Mouse (Mus musculus) cerebellum, postnatal 36 days (tissue): Measurements from ENCODE around the gene Tap1.

Experiments
- DNase-seq, 2 experiments: peaks; one replicate each; pipeline ENCODE4 v3.0.0; 2021 to 2022; ENCODE audit warnings: mixed read lengths in 2 of 2

Gene Tap1

DNA sequence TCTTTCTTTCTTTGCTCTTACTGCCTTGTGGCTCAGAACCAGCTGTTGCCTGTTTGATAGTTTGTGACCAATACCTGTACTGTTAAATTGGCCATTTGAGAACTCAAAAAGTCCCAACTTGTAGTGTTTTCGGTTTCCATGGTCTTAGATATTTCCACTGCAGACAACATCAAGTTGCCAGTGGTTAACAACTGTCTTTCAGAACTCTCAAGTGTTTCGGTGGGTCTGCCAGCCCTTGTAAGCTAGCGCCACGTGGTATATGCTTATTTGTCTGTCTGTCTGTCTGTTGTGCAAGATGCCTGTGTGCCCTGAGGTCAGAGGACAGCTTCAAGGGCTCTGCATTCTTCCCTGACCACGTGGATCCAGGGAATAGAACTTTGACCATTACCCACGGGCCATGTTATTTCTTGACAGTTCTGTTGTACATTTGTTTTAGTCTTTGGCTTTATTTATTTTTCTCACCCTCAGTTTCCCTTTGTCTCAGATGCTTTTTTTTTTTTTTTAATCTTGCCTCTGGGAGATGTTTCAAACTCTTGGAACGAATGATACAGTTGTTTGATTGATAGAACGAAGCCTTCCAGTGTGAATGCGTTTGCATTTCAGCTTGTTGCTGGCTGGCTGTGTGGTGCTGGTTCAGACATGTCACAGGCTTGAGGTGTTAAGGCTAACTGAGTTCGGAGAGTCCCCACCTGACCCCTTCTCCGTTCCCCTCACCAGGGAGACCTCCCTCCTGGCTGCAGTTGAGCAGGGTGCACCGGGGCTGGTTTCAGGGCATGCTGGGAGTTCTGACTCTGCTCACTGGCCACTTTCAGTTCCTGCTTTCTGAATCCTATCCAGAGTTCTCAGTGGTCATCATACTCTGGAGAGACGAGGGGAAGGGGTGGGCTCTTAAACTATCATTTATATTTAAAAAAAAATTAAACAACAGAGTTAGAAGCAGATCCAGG is 7.2 kb upstream of the Tap1 start:
- DNase-seq = no peak

DNA sequence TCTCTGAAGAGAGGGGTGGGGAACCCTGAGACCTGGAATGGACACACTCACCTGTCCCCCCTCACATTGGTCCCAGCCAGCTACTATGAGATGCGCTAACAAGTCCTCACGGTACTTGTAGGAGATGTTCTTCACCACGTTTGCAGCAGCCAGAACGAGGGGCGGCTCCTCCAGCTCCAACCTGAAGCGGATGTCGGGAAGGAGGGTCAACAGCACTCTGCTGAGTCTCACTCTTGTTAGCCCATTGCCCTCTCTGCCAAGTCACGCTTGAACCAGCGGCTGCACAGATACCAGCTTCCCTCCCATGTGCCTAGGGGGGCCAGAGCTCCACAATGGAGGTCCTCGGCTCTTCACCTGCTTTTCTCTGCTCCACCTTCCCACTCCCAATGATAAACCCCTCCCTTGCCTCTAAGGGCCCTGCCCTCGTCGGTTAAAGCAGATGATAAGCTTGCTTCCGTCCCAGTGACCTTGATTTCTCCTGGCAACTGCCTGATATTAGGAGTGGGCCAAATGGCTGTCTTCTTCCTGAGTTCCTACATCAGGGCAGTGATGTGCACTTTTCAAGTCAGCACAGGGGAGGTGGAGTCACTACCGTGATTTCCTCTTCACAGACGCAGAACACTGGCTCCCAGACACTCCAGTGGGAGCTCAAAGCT is 3.7 kb upstream of the Tap1 start:
- DNase-seq = no peak

DNA sequence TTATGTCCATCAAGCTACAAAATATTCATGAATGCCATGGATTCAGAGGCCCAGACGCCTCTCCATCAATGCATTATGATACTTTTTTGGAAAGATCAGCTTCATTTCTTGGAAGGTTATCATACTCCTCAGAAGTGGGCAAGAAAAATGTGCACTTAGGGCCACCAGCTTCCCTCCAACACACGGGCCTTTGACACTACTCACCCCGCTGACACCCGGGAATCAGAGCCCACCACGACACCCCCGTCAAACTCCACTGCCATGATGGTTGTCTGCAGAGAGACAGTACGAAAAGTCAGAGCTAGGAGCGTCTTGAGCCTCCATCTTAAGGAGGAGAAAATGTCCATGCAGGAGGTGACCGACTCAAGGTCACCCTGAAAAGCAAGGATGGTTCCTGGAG is 1.8 kb upstream of the Tap1 start:
- no peak for DNase-seq

DNA sequence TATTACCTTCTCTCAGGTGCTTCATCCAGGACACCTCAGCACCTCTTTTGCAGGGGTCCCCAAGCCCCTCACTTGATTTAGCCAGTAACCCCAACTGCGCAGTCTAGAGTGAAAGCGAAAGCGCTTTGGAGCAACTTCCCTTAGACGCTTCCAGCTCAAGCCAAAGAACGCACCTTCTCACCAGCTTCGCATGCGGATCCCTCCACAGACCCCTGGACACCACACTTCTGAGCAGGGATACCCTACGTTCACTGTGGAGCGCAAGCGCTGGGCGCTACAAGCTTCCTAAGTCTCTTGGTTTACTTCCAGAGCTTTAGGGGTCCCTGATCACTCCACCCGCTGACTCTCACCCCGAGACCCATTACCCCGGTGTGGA is 480 bp upstream of the Tap1 start:
- no peak for DNase-seq

DNA sequence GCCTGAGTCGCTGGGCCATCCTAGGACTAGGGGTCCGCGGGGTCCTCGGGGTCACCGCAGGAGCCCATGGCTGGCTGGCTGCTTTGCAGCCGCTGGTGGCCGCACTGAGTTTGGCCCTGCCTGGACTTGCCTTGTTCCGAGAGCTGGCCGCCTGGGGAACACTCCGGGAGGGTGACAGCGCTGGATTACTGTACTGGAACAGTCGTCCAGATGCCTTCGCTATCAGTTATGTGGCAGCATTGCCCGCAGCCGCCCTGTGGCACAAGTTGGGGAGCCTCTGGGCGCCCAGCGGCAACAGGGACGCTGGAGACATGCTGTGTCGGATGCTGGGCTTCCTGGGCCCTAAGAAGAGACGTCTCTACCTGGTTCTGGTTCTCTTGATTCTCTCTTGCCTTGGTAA is 657 bp downstream of the Tap1 start:
- no peak for DNase-seq

DNA sequence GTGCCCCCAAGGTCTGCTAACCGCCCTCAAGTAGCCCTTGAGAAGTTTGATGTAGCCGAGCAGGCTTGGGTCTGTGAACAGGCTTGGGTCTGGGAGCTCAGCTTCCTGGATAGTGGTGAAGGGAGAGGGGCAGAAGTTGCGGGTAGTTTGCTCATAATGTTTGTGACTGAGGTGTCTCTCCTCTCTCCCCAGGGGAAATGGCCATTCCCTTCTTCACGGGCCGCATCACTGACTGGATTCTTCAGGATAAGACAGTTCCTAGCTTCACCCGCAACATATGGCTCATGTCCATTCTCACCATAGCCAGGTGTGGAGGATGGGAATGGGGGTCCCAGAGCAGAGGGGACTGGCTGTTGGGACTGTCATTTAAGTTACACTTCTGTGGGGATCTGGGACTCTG is 1.6 kb downstream of the Tap1 start:
- DNase-seq = no peak

DNA sequence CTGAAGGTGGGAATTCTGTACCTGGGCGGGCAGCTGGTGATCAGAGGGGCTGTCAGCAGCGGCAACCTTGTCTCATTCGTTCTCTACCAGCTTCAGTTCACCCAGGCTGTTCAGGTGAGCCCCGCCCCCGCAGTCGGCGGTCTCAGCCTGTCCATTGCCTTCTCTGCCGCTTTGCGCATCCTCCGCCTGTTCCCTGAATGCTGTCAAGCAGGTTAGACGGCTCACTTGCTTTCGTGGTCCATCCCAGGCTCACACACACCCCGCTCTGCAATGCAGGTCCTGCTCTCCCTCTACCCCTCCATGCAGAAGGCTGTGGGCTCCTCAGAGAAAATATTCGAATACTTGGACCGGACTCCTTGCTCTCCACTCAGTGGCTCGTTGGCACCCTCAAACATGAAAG is 5.5 kb downstream of the Tap1 start:
- no peak for DNase-seq

DNA sequence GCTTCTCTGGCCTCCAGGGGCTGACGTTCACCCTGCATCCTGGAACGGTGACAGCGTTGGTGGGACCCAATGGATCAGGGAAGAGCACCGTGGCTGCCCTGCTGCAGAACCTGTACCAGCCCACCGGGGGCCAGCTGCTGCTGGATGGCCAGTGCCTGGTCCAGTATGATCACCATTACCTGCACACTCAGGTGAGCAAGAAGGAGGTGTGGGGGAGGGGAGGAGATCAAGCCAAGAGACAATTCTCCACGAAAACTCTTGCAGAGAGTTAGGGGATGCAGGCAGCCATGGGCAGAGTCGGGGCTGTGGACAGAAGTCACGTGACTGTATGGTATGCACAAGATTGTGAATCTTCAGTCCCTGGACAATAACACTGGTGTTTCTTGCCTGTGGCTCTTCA is 6.1 kb downstream of the Tap1 start:
- DNase-seq = no peak

DNA sequence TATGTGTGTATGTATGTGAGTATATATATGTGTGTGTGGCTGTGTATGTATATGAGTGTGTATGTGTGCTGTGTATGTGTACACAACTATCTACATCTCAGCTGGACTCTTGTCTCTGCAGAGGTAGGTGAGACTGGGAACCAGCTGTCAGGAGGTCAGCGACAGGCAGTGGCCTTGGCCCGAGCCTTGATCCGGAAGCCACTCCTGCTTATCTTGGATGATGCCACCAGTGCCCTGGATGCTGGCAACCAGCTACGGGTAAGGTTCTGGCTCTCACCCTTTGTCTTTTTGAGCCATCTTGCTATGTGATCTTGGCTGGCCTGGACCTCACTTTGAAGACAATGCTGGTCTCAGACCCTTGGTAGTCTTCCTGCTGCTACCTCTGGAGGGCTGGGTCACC is 7.4 kb downstream of the Tap1 start:
- no peak for DNase-seq

DNA sequence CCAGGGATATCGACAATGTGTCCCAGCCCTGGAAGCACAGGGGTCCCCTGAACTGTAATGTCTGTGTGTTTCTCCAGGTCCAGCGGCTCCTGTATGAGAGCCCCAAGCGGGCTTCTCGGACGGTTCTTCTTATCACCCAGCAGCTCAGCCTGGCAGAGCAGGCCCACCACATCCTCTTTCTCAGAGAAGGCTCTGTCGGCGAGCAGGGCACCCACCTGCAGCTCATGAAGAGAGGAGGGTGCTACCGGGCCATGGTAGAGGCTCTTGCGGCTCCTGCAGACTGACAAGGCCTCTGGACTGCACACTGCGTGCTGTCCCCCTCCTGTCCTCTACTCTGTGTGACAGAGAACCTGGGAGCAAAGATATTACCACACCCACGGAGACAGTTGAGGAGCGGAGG is 9.1 kb downstream of the Tap1 start:
- DNase-seq = no peak

DNA sequence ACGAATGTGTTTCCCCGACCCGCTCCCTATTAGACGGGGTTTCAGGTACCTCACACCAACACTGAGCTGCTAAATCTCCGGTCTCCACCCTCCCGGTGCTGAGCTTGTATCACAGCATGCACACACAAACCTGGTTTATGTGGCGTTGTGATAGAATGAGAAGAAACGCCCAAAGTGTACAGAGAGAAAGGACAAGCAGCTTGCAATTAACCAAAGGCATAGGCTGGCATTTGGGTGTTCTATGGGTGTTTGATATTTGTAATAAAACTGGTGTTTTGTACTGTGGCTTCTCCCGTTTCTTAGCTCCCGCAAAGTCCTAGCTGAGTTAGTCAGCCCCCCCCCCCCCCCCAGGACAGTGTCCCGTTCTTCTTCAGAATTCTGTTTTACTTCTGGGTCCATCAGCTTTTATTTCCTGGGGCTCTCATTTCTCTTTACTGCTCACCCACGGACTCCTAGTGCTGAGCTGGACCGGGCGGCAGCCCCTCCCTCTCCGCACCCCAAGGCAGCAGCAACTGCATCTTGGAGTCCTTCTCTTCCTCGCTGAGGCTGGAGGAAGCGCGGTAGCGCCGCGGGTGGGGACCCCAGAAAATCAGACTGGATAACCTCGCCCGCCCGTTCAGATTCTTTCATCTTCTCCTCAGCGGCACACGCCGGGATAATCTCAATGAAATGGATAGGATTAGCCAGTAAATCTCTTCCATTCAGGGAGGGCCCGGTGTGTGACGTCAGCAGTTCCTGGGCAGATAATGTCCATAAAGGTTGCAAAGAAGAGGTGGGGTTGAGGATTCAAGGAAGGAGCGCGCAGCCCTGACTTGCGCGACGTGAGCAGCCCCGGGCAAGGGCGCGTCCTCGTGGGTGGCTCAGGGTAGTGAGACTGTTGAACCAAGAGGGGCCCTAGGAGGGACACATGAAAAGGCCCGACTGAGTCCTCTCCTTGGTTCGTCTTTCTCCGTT is 9.9 kb downstream of the Tap1 start, which contains the start of gene Psmb8:
Gene Psmb8 (plus strand): TSS at position 781 of the 954 bp plus-strand sequence.
- DNase-seq = peak; percentile 78 to 79

DNA sequence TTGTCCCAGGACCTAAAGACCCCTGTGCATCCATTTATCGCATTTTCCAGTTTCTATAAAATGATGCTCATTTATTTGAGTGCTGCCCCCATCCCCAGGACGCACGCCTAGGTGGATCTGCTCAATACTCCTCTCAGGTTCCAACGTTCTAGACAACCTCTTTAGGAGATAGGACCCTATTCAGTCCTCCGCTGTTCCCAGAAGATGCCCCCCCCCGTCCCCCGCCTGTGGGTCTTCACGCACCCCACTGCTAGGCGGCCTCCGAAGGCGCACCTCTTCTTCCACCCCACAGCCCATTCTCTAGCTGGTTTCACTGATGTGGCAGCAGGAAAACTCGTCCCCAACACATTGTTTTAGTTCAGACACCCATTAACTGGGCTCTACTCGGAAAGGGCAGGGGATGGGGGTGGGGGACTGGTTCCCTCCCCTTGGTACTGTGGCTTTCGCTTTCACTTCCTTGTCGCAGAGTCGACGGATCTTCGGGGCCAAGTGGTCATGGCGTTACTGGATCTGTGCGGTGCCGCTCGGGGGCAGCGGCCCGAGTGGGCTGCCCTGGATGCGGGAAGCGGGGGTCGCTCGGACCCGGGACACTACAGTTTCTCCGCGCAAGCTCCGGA is 10.7 kb downstream of the Tap1 start:
- no peak for DNase-seq

DNA sequence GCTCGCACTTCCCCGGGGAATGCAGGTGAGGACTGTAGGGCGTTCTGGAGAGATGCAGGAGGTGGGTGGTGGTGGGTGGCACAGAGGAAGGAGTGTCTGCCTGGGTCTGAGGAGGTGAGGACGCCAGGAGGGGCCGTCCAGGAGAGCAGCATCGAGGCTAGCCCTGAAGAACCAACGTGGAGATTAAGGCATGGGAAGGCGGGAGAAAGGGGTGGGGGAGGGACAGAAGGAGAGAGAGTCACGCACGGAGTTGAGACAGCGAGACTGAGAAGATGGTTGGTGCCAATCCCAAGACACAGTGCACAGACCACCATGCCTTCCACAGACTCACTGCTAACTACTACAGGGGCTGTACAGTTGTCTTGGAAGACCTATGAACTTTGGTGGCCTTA is 11.2 kb downstream of the Tap1 start:
- DNase-seq = no peak

DNA sequence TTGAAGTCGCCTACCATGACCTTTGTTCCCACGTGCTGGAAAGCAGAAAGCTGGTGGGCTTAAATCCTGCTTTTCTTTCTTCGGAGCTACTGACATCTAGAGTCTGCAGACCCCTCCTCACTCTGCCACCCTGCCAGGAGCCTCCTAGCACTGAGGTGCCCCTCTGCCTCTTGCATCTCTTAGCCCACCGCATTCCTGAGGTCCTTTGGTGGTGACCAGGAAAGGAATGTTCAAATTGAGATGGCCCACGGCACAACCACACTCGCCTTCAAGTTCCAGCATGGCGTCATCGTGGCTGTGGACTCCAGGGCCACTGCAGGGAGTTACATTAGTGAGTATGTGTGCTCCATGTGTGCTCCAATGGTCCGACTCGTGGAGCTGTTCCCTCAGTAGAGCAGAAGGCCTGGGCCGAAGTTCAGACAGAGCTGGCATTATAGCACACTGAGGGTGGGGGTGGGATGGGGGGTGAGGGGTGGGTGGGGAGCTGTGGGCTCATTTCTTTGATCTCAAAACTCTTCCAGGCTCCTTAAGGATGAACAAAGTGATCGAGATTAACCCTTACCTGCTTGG is 11.8 kb downstream of the Tap1 start:
- no peak for DNase-seq

DNA sequence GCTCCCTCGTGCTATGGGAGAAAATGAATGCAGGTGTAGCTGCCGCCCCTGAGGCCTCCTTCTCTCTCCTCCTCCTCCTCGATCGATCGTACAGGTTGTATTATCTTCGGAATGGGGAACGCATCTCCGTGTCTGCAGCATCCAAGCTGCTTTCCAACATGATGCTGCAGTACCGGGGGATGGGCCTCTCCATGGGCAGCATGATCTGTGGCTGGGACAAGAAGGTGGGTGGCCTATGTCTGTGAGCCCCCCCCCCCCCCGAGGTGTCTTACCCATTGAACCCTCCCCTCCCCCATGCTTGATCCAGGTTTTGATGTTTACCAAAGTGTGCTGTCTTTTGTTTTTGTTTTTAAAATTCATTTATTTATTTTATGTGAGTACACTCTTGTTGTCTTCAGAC is 12.7 kb downstream of the Tap1 start:
- DNase-seq = no peak

DNA sequence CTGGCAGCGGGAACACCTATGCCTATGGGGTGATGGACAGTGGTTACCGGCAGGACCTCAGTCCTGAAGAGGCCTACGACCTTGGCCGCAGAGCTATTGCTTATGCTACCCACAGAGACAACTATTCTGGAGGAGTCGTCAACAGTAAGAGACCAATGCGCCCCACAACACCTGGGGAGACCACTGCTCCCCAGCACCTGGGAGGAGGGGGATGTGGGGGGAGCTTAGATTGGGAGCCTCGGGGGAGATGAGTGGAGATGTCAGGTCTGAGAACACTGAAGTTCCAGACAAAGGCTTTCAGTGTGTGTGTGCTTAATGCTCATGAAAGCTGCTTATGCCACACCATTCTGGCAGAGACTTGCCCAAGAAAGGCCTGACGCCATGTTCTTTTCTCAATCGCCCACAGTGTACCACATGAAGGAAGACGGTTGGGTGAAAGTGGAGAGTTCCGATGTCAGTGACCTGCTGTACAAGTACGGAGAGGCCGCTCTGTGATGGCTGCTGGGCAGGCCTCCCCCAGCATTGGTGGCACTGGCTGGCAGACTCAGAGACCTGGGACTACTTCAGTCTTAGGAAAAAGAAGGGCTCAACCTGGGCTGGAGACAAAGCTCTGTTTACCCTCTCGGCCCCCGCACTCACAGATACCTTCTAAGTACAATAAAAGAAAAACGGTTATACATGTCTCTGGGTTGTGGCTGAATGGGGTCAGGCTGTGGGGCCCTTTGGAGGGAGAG is 13.6 kb downstream of the Tap1 start:
- no peak for DNase-seq

DNA sequence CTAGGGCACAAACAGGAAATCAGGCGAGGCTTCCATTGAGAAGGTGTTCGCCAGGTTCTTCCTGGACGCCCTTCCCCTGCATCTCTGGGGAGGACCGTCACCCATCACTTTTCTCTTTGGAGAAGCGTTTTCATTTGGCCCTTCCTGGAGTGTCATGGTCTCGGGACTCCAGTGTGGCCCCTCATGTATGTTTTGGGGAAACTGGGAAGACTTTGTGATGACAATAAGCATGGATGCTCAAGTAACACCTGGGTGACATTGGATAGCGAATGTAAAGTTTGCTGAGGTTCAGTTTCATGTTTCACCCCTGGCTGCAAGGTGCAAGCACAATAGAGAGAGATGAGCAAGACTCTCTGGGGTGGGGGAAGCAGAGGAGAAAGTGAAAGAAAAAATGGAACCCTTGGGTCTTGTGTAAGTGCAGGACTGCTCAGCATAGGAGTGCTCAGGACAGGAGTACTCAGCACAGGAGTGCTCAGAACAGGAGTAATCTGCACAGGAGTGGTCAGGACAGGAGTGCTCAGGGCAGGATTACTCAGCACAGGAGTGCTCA is 14.2 kb downstream of the Tap1 start:
- no peak for DNase-seq

DNA sequence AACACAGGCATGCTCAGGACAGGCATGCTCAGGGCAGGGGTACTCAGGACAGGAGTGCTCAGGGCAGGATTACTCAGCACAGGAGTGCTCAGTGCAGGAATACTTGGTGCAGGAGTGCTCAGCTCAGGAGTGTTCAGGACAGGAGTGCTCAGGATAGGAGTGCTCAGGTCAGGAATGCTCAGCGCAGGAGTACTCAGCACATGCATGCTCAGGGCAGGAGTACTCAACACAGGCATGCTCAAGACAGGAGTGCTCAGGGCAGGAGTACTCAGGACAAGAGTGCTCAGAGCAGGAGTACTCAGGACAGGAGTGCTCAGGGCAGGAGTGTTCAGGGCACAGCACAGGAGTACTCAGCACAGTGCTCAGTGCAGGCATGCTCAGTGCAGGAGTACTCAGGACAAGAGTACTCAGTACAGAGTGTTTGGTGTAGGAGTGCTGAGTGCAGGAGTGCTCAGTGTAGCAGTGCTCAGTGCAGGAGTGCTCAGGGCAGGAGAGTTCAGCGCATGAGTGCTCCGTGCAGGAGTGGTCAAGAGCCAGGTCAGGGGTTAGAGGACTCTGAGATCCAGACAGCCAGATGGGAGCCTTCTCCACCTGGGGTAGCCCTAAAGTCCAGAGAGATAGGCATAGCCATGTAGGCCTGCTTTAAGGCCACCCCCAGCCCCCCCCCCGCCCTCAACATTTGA is 15.5 kb downstream of the Tap1 start:
- DNase-seq = no peak

DNA sequence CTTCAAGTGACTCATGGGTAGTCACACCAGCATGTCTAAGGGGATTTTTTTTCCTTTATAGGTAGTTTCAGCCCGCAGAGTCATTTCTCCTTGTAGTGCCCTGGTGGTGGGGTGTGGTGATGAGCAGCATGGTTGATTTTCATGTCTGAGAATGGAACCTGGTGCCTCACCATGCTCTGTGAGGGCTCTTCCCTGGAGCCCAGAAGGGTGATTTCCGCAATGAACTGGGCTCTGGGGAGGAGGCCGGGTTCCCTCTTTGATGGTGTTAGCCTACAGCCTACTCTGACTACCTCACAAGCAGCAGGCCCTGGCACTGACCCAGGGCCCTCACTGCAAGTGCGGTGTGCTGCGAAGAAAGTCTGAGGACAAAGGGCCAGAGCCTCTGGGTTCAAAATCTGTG is 16.1 kb downstream of the Tap1 start, which contains the start of gene Tap2:
Gene Tap2 (plus strand): TSS at position 84 of the 400 bp plus-strand sequence.
- no peak for DNase-seq

DNA sequence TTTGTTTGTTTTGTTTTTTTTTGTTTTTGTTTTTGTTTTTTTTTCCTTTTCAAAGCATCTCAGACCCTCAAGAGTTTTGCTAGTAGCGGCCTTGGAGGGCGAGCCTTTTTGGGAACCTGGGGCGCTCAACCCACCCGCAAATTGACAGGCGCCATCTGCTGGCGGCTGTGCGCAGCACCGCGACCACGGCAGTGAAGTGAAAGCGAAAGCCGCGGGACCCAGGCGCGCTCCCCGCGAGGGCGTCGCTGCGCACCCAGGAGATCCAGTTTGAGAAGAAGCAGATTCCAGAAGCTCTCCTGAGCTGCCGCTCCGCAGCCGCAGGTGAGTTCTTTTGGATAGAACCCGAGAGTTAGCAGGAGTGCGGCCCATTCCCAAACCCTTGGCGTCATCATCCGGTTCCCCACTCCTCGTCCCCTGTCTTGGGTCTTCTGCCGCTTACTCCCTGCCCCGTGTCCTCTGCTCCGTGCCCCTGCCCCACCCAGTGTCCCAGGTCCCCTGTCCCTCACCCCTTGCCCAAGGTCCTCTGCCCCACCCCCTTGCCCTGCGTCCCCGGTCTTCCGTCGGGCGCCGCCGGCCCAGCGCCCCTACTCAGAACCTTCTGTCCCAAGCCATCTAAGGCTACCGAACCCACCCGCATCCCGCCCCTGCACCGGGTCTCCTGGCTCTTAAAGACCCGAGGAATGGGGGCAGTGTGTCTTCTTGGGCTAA is 17.1 kb downstream of the Tap1 start:
- DNase-seq = peak; percentile 81 to 84
